Mouse (Mus musculus): ENCODE results near the gene Atp1a2.
"Not testable (repeated sequence)": the region's sequence is repeated elsewhere in the genome, so short reads cannot be mapped to it uniquely, and the experiment has no call there.

Atp1a2 gene

GRCm38 (mm10) chr1:172261477-172262078 lies 36.3 kb downstream of the Atp1a2 start, which contains the start of gene Igsf8:
Gene Igsf8, plus strand, starts transcription at chr1:172261641.
- no peak for DNase-seq

GRCm38 (mm10) chr1:172258314-172258713 lies 39.5 kb downstream of the Atp1a2 start, which contains the start of gene Atp1a4:
Gene Atp1a4, minus strand, starts transcription at chr1:172258414.
- DNase-seq, result no peak

DNA sequence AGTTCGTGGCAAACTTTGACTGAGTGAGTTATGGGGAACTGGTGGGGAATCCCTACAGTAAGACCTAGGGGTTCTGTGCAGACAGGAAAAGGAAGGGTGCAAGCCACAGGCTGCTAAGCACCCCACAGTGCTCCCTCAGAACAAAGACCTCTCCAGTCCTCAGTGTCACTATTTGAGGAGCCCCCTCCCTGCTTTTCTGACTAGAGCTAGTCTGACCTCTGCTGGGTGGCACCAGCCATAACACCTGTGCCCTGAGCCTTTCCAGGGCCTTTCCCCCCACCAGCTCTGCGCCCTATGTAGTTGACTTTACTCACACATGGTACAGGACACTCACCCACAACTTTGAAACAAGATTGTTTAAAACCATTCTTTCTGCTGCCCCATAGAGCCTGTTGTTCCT lies 50.2 kb downstream of the Atp1a2 start:
- peak in 1 of 2 experiments; percentile 55 for DNase-seq

GRCm38 (mm10) chr1:172247216-172247615 lies 50.6 kb downstream of the Atp1a2 start:
- no peak for DNase-seq

DNA sequence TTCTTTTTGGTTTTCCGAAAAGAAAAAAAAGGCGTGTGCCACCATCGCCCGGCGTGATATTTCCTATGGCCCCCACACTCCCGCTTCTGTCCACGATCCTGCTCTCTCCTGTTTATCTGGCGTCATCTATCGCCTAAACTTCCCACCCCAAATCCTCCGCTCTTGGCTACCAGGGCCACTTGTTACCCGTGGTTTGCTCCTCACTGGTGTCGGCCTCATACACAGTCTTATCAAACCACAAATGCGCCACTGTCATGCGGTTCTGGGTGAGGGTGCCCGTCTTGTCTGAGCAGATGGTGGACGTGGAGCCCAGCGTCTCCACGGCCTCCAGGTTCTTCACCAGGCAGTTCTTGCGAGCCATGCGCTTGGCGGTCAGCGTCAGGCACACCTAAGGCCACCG lies 53.2 kb downstream of the Atp1a2 start:
- DNase-seq, result not testable (repeated sequence)

- DNase-seq, result peak in 1 of 2 experiments; percentile 50
Observed at GRCm38 (mm10) chr1:172243547-172244205, 54.2 kb downstream of the Atp1a2 start.

DNA sequence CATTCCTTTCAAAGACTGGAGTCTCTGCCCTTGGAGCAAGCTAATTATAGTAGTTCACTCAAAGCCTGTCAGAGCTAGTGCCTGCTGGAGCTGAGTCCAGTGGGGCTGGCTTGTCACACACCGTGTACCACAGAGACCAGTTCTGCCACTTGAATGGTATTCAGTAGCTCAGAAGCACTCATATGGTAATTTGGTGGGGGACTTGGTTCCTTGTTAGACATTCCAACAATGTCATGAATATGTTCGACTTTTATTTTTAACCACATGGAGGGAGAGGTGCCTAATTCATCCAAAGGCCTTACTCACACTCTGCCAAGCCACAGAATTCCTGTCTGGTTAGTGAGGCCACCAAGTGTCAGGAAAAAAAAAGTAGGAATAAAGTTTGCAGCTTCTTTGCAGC lies 55.5 kb downstream of the Atp1a2 start:
- no peak for DNase-seq

GRCm38 (mm10) chr1:172240945-172241708 lies 56.7 kb downstream of the Atp1a2 start:
- no peak for DNase-seq

DNA sequence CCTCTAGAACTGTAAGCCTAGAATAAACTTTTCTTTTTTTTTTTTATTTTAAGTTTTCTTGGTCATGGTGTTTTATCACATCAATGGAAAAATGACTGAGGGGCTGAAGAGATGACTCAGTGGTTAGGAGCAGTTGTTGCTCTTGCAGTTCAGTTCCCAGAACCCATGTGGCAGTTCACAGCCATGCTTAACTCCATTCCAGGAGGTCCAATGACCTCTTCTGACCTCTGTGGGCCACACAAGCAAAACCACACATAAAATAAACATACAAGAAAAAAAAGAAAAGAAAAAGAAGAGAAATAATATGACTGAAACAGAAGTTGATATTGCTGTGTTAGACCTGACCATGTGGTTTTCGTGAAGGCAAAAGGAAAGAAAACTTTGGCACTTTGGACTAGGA lies 68.6 kb downstream of the Atp1a2 start:
- DNase-seq, result no peak

DNA sequence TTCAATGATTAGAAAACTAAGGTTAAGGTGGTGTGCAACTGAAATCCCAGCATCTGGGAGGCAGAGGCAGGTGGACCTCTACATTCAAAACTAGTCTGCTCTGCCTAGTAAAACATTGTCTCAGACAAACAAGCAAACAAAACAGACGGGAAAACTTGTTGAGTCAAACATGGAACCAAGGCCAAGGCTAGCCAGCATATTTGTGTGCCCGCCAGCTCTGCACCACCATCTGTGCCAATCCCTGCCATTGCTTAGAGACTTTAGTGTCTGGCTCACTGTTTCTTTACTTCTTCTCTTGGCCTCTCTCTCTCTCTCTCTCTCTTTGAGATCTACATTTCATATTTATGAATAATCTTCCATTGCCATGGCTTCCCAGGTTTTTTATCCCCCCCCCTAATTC lies 69.7 kb downstream of the Atp1a2 start:
- no peak for DNase-seq

All from lung, postnatal 4 days (tissue).